Mouse (Mus musculus): Measurements from ENCODE around the gene Gjc1. TPM values are rescaled to one million over a fixed set of nuclear protein-coding genes. Genes with fewer than 3 reads are reported as not detected.

Gene Gjc1
- total and polyA plus RNA-seq, 3 experiments, result 12.9 to 23.4 (median 19.4) TPM

- Histone ChIP-seq H3K27me3 (ENCODE audit: control insufficient read depth, insufficient read depth, low read length) (peaks cover 6% of the 10 kb centered on the region; the same call in 1 of the 2 replicates), H3K9ac (ENCODE audit: low read depth, low read length) (no peak overlapping the region), H3K4me3 (no peak overlapping the region), H3K36me3 (ENCODE audit: control insufficient read depth, insufficient read depth, low read length) (no peaks in the 10 kb centered on the region), H3K4me1 (ENCODE audit: control insufficient read depth, insufficient read depth, low read length) (peaks cover 2% of the 10 kb centered on the region), H3K27ac (no peak overlapping the region), H3K79me2 (replicated peaks; ENCODE audit: control insufficient read depth, insufficient read depth, low read length) (no peaks in the 10 kb centered on the region)
- no peak for DNase-seq
- intact Hi-C loops (cut with DNase I), result no loop called here
- WGBS, result 33% methylated on average over 15 of the region's 15 CpGs
- TF ChIP-seq POLR2A (IDR thresholded peaks at IDR 0.05; ENCODE audit: insufficient read depth, low read depth, low read length), result no peak
- TF ChIP-seq CTCF (IDR thresholded peaks at IDR 0.05), result no peak
- no peak for TF ChIP-seq EP300 (IDR thresholded peaks at IDR 0.05; ENCODE audit: insufficient read depth, low read depth, low read length)
These were observed 57.3 kb downstream of the Gjc1 start for GRCm38 (mm10) chr11:102762248-102762647.

GRCm38 (mm10) chr11:102761309-102762210 lies 57.9 kb downstream of the Gjc1 start, which contains the start of gene Adam11:
Gene Adam11, plus strand, starts transcription at chr11:102761439.
- H3K79me2 ChIP-seq (replicated peaks; ENCODE audit: control insufficient read depth, insufficient read depth, low read length), result no peaks in the 10 kb centered on the region
- H3K27ac ChIP-seq, result no peak within 1 kb of the TSS
- TF ChIP-seq EP300 (IDR thresholded peaks at IDR 0.05; ENCODE audit: insufficient read depth, low read depth, low read length) (no peak), POLR2A (IDR thresholded peaks at IDR 0.05; ENCODE audit: insufficient read depth, low read depth, low read length) (no peak), CTCF (IDR thresholded peaks at IDR 0.05) (no peak)
- peak within 1 kb of the TSS; percentile 57 for H3K4me3 ChIP-seq
- no peak for DNase-seq
- intact Hi-C loops (cut with DNase I), result no loop called here
- no peaks in the 10 kb centered on the region for H3K36me3 ChIP-seq (ENCODE audit: control insufficient read depth, insufficient read depth, low read length)
- H3K9ac ChIP-seq (ENCODE audit: low read depth, low read length), result peak within 1 kb of the TSS; percentile 62
- H3K27me3 ChIP-seq (ENCODE audit: control insufficient read depth, insufficient read depth, low read length), result peaks cover 6% of the 10 kb centered on the region; the same call in 1 of the 2 replicates
- no peaks in the 10 kb centered on the region; the same call in 1 of the 2 replicates for H3K4me1 ChIP-seq (ENCODE audit: control insufficient read depth, insufficient read depth, low read length)
- under 1% methylated on average over 57 of the region's 76 CpGs for WGBS

GRCm38 (mm10) chr11:102760805-102761308 lies 58.6 kb downstream of the Gjc1 start:
- Histone ChIP-seq H3K27me3 (ENCODE audit: control insufficient read depth, insufficient read depth, low read length) (peaks cover 6% of the 10 kb centered on the region; the same call in 1 of the 2 replicates), H3K79me2 (replicated peaks; ENCODE audit: control insufficient read depth, insufficient read depth, low read length) (no peaks in the 10 kb centered on the region), H3K4me1 (ENCODE audit: control insufficient read depth, insufficient read depth, low read length) (no peaks in the 10 kb centered on the region; the same call in 1 of the 2 replicates), H3K9ac (ENCODE audit: low read depth, low read length) (peak overlapping the region; percentile 42), H3K36me3 (ENCODE audit: control insufficient read depth, insufficient read depth, low read length) (no peaks in the 10 kb centered on the region), H3K4me3 (no peak overlapping the region), H3K27ac (no peak overlapping the region)
- DNase-seq, result no peak
- TF ChIP-seq CTCF (IDR thresholded peaks at IDR 0.05), result no peak
- TF ChIP-seq EP300 (IDR thresholded peaks at IDR 0.05; ENCODE audit: insufficient read depth, low read depth, low read length), result no peak
- no peak for TF ChIP-seq POLR2A (IDR thresholded peaks at IDR 0.05; ENCODE audit: insufficient read depth, low read depth, low read length)
- intact Hi-C loops (cut with DNase I), result no loop called here
- 43% methylated on average over 6 of the region's 6 CpGs for WGBS

- intact Hi-C loops (cut with DNase I), result no loop called here
- no peak for DNase-seq
- no peaks in the 10 kb centered on the region; the same call in 1 of the 2 replicates for H3K4me1 ChIP-seq (ENCODE audit: control insufficient read depth, insufficient read depth, low read length)
- H3K27ac ChIP-seq, result no peak overlapping the region
- 92% methylated on average over 2 of the region's 2 CpGs for WGBS
- H3K9ac ChIP-seq (ENCODE audit: low read depth, low read length), result no peak overlapping the region
- no peaks in the 10 kb centered on the region for H3K79me2 ChIP-seq (replicated peaks; ENCODE audit: control insufficient read depth, insufficient read depth, low read length)
- no peak for TF ChIP-seq CTCF (IDR thresholded peaks at IDR 0.05)
- no peak for TF ChIP-seq EP300 (IDR thresholded peaks at IDR 0.05; ENCODE audit: insufficient read depth, low read depth, low read length)
- no peak for TF ChIP-seq POLR2A (IDR thresholded peaks at IDR 0.05; ENCODE audit: insufficient read depth, low read depth, low read length)
- no peaks in the 10 kb centered on the region for H3K36me3 ChIP-seq (ENCODE audit: control insufficient read depth, insufficient read depth, low read length)
- peaks cover 6% of the 10 kb centered on the region; the same call in 1 of the 2 replicates for H3K27me3 ChIP-seq (ENCODE audit: control insufficient read depth, insufficient read depth, low read length)
- H3K4me3 ChIP-seq, result no peak overlapping the region
These were observed 60.5 kb downstream of the Gjc1 start for GRCm38 (mm10) chr11:102758977-102759376.

GRCm38 (mm10) chr11:102755391-102755790 lies 64.1 kb downstream of the Gjc1 start:
- Histone ChIP-seq H3K4me3 (no peak overlapping the region), H3K9ac (ENCODE audit: low read depth, low read length) (no peak overlapping the region), H3K27ac (no peak overlapping the region), H3K36me3 (ENCODE audit: control insufficient read depth, insufficient read depth, low read length) (no peaks in the 10 kb centered on the region), H3K4me1 (ENCODE audit: control insufficient read depth, insufficient read depth, low read length) (no peaks in the 10 kb centered on the region), H3K27me3 (ENCODE audit: control insufficient read depth, insufficient read depth, low read length) (no peaks in the 10 kb centered on the region), H3K79me2 (replicated peaks; ENCODE audit: control insufficient read depth, insufficient read depth, low read length) (no peaks in the 10 kb centered on the region)
- no peak for TF ChIP-seq CTCF (IDR thresholded peaks at IDR 0.05)
- no peak for TF ChIP-seq POLR2A (IDR thresholded peaks at IDR 0.05; ENCODE audit: insufficient read depth, low read depth, low read length)
- no peak for TF ChIP-seq EP300 (IDR thresholded peaks at IDR 0.05; ENCODE audit: insufficient read depth, low read depth, low read length)
- 74% methylated on average over 7 of the region's 7 CpGs for WGBS
- DNase-seq, result no peak
- intact Hi-C loops (cut with DNase I), result no loop called here

GRCm38 (mm10) chr11:102754416-102754815 lies 65.1 kb downstream of the Gjc1 start:
- WGBS, result 62% methylated on average over 4 of the region's 4 CpGs
- Histone ChIP-seq H3K9ac (ENCODE audit: low read depth, low read length) (no peak overlapping the region), H3K27ac (no peak overlapping the region)

More at GRCm38 (mm10) chr11:102754416-102754815, 65.1 kb downstream of the Gjc1 start:
- no peaks in the 10 kb centered on the region for H3K79me2 ChIP-seq (replicated peaks; ENCODE audit: control insufficient read depth, insufficient read depth, low read length)
- no peak for DNase-seq
- H3K36me3 ChIP-seq (ENCODE audit: control insufficient read depth, insufficient read depth, low read length), result no peaks in the 10 kb centered on the region
- intact Hi-C loops (cut with DNase I), result no loop called here
- H3K4me3 ChIP-seq, result no peak overlapping the region
- no peaks in the 10 kb centered on the region for H3K4me1 ChIP-seq (ENCODE audit: control insufficient read depth, insufficient read depth, low read length)
- TF ChIP-seq POLR2A (IDR thresholded peaks at IDR 0.05; ENCODE audit: insufficient read depth, low read depth, low read length) (no peak), CTCF (IDR thresholded peaks at IDR 0.05) (no peak), EP300 (IDR thresholded peaks at IDR 0.05; ENCODE audit: insufficient read depth, low read depth, low read length) (no peak)
- H3K27me3 ChIP-seq (ENCODE audit: control insufficient read depth, insufficient read depth, low read length), result no peaks in the 10 kb centered on the region
